Mouse (Mus musculus): Measurements from ENCODE around the gene Nhsl1.
"Not testable (repeated sequence)": the region's sequence is repeated elsewhere in the genome, so short reads cannot be mapped to it uniquely, and the experiment has no call there.

Nhsl1 gene

DNA sequence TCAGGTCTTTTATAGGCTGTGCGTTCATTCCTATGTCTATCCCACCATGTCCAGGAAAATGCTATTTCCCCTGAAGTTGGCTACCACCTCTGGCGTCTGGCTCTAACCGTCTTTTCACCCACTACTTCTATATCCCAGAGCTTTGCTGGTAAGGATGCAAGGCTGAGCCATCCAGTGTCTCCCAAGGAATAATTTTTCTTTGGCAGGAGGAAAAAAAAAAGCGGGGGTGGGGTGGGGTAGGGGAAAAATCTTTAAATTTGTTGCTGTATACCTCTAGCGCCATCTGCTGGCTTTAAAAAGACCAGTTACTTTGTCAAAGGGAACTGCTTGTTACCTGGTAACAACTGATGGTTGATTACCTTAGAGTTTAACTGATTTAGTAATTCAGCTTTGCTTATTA is 209.7 kb downstream of the Nhsl1 start:
- DNase-seq (ENCODE audit: low read depth, low spot score): no peak

DNA sequence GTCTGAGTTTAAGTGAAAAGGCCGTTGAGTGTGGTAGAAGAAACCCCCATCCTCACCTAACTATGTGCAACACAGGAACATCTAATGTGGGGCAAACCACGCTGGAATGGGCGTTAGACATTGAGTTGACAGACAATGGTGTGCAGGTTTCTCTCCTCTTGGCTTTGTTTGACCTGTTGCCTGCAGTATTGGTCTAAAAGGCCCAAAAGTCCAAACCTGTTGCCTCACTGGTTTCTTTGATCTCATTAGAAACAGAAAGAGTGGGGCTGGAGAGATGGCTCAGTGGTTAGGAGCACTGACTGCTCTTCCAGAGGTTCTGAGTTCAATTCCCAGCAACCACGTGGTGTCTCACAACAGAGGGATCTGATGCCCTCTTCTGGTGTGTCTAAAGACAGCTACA is 210.4 kb downstream of the Nhsl1 start:
- no peak for DNase-seq (ENCODE audit: low read depth, low spot score)

DNA sequence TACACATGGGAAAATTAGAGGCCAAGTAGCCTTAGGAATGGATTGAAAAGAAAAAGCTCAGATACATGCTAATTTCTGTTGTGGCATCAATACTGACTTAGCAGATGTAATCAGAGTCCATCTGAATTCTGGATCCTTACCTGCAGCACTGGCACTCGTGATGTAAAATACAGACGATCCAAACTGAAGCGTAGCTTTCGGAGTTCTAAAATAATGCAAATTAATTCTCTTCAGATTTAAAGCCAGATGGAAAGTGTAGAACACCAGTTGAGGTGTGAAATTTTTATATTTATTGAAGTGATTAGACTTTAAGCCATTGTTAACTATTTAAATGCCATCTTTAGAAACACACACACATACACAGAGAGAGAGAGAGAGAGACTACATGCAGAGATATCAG is 211.4 kb downstream of the Nhsl1 start:
- DNase-seq (ENCODE audit: low read depth, low spot score): no peak

DNA sequence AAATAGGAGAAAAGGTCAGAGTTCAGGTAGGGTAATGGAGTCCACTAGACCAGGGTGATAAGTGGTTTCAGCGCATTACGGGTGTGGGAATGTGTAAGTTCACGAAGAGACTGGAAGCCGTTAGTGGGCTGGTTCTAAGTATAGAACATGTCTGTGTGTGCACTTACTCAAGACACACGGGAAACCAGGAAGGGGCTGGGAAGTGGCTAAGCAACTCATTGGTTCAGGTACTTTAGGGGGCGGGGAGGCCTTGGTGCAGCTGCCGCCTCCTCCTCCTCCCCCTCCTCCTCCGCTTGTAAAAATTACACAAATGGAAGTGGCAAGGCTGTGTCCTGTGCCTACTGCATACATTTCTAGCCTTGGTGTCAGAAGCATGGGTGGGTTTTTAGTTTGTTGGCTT is 213.5 kb downstream of the Nhsl1 start:
- no peak for DNase-seq (ENCODE audit: low read depth, low spot score)

DNA sequence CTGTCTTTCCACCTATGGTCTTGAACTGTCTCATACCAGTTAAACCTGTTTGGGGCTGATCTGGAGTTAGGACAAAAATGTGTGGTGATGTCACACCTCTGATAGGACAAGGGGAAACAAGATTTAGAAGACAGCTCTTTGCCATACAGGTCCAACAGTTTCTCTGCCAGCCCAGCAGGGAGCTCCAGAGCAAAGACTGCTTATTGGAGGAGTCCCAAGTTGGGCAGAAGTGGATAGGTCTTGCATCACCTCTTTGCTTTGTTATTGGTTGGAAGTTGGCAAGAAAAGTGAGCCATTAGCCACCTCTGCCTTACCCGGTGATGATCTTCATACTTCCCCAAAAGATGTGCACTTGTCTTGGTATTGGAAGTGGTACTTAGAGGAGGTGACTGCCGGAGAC is 218.1 kb downstream of the Nhsl1 start:
- no peak for DNase-seq (ENCODE audit: low read depth, low spot score)

DNA sequence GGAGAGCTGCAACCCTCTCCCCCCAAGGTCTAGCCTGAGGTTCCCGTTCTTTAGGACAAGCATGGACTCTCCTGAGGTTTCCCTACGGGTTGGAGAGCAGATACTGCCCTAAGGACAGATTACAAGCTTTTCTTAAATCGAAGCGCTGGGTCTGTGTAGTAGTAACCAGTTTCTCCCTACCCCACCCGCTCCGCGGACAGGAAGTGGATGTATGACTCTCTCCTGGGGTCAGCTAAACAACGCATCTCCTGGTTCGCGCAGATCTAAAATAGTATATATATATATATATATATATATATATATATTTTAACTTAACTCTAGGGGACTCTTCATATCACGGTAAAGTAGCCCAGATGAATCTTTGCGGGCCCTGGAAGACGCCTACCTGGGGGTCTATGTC is 226.5 kb downstream of the Nhsl1 start:
- DNase-seq (ENCODE audit: low read depth, low spot score): no peak

DNA sequence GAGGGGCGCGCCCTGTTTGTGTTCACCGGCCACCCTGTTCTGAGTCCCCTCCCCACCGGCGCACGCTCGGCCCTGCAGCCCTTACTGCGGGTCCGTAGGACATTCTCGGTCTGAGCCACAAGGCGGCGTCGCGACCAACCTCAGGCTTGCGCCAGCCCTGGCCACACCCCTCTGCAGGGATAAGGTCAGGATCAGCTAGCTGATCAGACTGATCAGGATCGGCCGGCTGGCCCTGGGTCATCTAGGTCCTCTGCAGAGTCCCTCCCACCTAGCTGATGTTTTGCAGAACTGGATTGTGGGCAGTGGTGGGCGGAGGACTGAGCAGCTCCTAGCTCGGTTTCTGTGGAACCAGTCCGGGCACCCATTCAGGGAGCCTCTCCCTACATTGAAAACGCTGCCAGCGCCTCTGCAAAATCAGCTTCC is 227.0 kb downstream of the Nhsl1 start, which contains the start of gene Hebp2:
Hebp2 (minus strand) TSS at position 264 of the 423 bp plus-strand sequence.
- peak; percentile 75 for DNase-seq (ENCODE audit: low read depth, low spot score)

DNA sequence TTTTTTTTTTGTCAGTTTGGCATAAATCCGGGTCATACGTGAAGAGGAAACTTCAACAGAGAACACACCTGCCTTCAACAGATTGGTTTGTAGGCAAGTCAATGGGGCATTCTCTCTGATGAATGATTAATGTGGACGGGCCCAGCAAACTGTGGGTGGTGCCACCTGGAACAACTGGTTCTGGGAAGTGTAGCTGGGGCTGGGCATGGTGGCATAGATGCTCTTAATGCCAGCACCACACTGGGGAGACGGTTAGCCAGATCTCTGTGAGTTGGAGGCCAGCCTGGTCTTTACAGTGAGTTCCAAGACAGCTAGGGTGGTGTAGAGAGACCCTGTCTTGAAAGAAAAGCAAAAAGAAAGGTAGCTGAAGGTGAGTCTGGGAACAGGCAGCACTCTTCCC is 228.6 kb downstream of the Nhsl1 start:
- no peak for DNase-seq (ENCODE audit: low read depth, low spot score)

DNA sequence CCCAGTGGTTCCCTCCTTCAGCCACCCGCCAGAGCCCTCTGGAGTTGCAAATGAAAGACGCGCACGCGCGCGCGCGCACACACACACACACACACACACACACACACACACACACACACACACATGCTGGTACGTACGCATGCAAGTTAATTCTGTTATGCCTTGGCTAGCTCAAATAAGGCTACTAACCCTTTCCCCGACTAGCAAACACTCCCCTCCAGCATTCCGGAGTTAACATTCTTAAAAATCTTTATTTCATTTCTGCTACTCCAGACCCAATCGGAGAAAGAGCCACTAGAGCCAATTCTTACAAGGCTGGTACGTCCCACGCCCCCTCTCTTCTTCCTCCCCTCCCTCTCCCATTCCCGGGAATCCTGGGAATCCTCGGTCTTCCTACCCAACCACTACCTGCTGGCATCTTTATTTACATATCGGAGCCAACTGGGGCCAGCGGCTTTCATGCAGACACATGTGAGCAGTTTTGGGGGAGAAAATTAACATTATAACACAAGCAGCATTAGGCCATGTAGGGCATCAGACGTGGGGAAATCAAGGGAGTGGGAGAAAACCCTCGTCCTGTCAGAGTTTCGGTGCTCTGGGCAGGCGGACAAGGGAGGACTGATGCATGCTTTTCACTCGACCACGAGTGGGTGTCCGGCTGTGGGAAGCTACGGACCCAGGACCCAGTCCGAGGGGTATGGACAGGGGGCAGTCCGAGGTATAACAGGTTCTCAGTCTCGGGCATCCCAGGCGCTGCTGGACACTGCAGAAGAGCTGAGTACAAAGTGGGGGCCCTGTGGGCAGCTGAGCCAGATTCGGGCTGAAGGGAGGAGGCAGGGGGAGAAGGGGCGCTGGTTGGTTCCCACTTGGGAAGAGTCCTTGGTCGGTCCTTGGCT is 230.8 kb downstream of the Nhsl1 start:
- DNase-seq (ENCODE audit: low read depth, low spot score): no peak

DNA sequence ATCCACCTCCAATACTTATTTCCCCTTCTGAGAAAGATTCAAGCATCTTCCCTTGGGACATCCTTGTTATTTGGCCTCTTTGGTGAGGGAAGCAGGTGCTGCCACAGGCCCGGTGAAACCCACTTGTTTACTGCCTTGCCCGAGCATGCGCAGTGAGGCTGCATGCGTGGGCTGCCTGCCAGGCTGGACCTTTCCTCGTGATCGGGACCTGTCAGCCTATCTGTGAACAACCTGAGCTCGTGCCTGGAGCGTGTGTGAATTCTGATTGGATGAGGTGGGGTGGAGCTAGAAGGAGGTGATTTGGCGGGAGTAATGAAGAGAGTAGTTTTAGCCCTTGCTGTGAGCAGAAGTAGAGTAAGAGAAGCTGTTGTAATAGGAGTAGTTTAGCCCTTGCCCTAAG is 240.3 kb downstream of the Nhsl1 start:
- not testable (repeated sequence) for DNase-seq (ENCODE audit: low read depth, low spot score)

DNA sequence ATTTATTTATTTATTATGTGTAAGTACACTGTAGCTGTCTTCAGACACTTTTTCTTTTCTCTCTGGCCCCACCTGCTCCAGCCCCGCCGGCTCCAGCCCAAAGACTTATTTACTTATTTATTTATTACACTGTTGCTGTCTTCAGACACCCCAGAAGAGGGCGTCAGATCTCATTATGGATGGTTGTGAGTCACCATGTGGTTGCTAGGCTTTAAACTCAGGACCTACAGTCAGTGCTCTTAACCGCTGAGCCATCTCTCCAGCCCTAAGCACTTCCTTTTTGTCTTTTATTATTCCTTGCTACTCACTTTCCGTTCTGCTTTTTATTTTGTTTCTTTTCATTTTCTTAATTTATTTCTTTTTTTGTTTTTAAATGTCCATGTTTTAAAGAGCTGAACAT is 242.7 kb downstream of the Nhsl1 start:
- DNase-seq (ENCODE audit: low read depth, low spot score): no peak

DNA sequence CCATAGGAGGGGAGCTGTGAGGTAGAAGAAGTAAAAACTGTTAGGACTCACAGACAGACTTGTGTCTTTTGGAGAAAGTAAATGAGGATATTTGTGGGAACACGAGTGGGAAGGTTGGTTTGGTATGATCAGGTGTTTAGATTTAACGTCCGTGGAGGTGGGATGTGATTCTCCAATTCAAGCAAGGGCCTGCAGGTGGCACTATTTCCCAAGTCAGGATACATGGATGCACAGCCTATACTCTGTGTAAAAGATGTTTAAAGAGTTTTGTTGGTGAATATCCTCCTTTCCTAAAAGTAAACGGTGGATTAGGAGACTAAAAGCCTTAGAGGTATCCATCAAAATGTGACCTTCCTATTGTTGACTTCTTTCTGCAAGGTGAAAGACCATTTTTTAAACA is 244.2 kb downstream of the Nhsl1 start:
- no peak for DNase-seq (ENCODE audit: low read depth, low spot score)

DNA sequence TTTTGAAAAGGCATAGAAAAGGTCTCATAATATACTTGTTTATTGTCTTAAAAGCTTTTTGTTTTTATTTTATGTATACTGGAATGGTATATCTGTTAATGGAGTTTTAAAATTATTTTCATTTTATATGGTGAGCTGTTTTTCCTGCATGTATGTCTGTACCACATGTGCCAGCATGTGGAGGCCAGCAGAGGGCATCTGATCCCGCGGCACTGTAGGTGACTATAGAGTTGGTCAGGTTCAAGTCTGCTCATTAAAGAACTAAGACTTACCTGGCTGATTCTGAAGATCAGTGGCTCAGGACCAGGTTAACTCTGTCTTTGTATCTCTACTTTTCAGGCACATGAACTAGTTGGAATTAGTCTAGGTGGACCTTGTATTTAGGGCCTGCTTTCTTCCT is 253.8 kb downstream of the Nhsl1 start:
- no peak for DNase-seq (ENCODE audit: low read depth, low spot score)

Data from WW6 (cell line).